Mouse (Mus musculus): ENCODE data around the gene Gm1604a.
"Not testable (repeated sequence)": the region's sequence is repeated elsewhere in the genome, so short reads cannot be mapped to it uniquely, and the experiment has no call there.

DNA sequence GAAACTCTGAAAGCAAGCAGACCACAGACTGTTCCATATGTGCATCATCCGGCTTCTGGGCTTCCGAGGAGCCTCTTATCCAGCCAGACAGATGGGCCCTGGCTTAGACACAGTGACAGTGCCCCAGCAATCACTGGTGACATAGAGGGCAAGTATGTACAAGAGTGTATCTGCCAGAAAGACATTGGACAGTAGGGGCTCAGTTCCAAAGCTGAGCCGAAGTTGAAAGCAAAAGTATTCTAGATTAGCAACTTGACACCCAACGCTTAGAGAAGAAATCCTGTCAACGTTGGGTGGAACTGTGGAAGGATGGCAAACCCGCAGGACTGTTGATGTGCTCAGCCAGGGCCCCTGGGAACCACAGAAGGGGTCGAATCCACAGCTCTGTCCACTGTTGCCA is 4.8 kb downstream of the Gm1604a start:
- not testable (repeated sequence) for TF ChIP-seq CTCF, POLR2A (IDR thresholded peaks at IDR 0.05; ENCODE audit: extremely low read depth, insufficient read depth, low read length)

Measured in cortical plate, adult 2 months (tissue).